Mouse (Mus musculus) neural tube, embryonic 12.5 days (tissue): ENCODE measurements around the gene Ccer2. TPM values are rescaled to one million over a fixed set of nuclear protein-coding genes. Genes with fewer than 3 reads are reported as not detected.

Experiments
- polyA plus RNA-seq: library from polyadenylated mRNA; unstranded; fragments of >200 nt; fragmentation: Nextera tagmentation; extraction: Ambion mirVana; gene quantifications from 2 replicates; pipeline ENCODE4 v1.2.1, GENCODE M21; 2016

The Ccer2 gene
- polyA plus RNA-seq, 1 experiment from 2014 or later: 10.4 TPM

Other genes with a start within 250 kb of the Ccer2 start
- gene Ifnl2, start 245.7 kb upstream of the Ccer2 start, polyA plus RNA-seq: not detected in 2 replicates
- gene Ifnl3, start 233.3 kb upstream of the Ccer2 start, polyA plus RNA-seq: not detected in 2 replicates
- gene Sycn, start 215.3 kb upstream of the Ccer2 start, polyA plus RNA-seq: not detected in 2 replicates
- gene Nccrp1, start 208.9 kb upstream of the Ccer2 start, polyA plus RNA-seq: not detected in 2 replicates
- gene Samd4b, start 158.0 kb upstream of the Ccer2 start, polyA plus RNA-seq: 33.1 and 35.0 TPM in 2 replicates
- gene Pak4, start 158.0 kb upstream of the Ccer2 start, polyA plus RNA-seq: 29.3 and 31.7 TPM in 2 replicates
- gene Acp7, start 124.8 kb upstream of the Ccer2 start, polyA plus RNA-seq: not detected in 2 replicates
- gene Fbxo27, start 63.3 kb upstream of the Ccer2 start, polyA plus RNA-seq: 4.7 and 6.1 TPM in 2 replicates
- 7.6 and 9.3 TPM in 2 replicates for gene Fbxo17, start 39.4 kb upstream of the Ccer2 start, polyA plus RNA-seq
- gene Mrps12, start 14.4 kb upstream of the Ccer2 start, polyA plus RNA-seq: 123 and 127 TPM in 2 replicates
- gene Sars2, start 14.2 kb upstream of the Ccer2 start, polyA plus RNA-seq: 28.6 and 32.0 TPM in 2 replicates
- gene Sirt2, start 10.6 kb downstream of the Ccer2 start, polyA plus RNA-seq: 86.4 and 89.1 TPM in 2 replicates
- gene Nfkbib, start 11.3 kb downstream of the Ccer2 start, polyA plus RNA-seq: 51.5 and 52.4 TPM in 2 replicates
- gene Rinl, start 32.8 kb downstream of the Ccer2 start, polyA plus RNA-seq: 2.8 TPM in 2 replicates
- gene Hnrnpl, start 52.4 kb downstream of the Ccer2 start, polyA plus RNA-seq: 264 and 338 TPM in 2 replicates
- 82.2 and 89.2 TPM in 2 replicates for gene Ech1, start 69.0 kb downstream of the Ccer2 start, polyA plus RNA-seq
- 4.6 and 4.9 TPM in 2 replicates for gene Lgals4, start 77.7 kb downstream of the Ccer2 start, polyA plus RNA-seq
- gene Lgals7, start 107.7 kb downstream of the Ccer2 start, polyA plus RNA-seq: 2.1 and 3.0 TPM in 2 replicates
- 0.28 and 0.57 TPM in 2 replicates for gene Capn12, start 125.2 kb downstream of the Ccer2 start, polyA plus RNA-seq
- 186 and 192 TPM in 2 replicates for gene Actn4, start 206.2 kb downstream of the Ccer2 start, polyA plus RNA-seq
- 327 and 336 TPM in 2 replicates for gene Eif3k, start 225.7 kb downstream of the Ccer2 start, polyA plus RNA-seq
- 5.5 and 6.2 TPM in 2 replicates for gene Map4k1, start 225.9 kb downstream of the Ccer2 start, polyA plus RNA-seq